Mouse (Mus musculus): Measurements from ENCODE around the gene Pnpo. TPM values are rescaled to one million over a fixed set of nuclear protein-coding genes. Genes with fewer than 3 reads are reported as not detected.

Pnpo gene
- polyA plus RNA-seq, 1 experiment from 2014 or later = 57.1 TPM

- WGBS = 41% methylated on average over 8 of the region's 8 CpGs
- Histone ChIP-seq H3K36me3 (ENCODE audit: control insufficient read depth, insufficient read depth, low read length) (no peaks in the 10 kb centered on the region), H3K4me3 (ENCODE audit: low read depth, low read length) (peak overlapping the region; percentile 3; the same call in 1 of the 2 replicates), H3K9ac (ENCODE audit: low read length) (peak overlapping the region; percentile 13), H3K9me3 (ENCODE audit: control insufficient read depth, low read length) (no peaks in the 10 kb centered on the region), H3K27ac (replicated peaks) (peak overlapping the region; percentile 82), H3K27me3 (ENCODE audit: control insufficient read depth, insufficient read depth, low read length) (no peaks in the 10 kb centered on the region), H3K4me2 (replicated peaks; ENCODE audit: low read depth) (peak overlapping the region; percentile 38), H3K4me1 (replicated peaks; ENCODE audit: control insufficient read depth, insufficient read depth) (no peaks in the 10 kb centered on the region)
- TF ChIP-seq CTCF (IDR thresholded peaks at IDR 0.05; ENCODE audit: low read depth) = no peak
- TF ChIP-seq EP300 (optimal IDR thresholded peaks at IDR 0.05) = no peak
- DNase-seq (ENCODE audit: low spot score) = peak; percentile 92
- peak; percentile 34 for ATAC-seq (ENCODE audit: low FRiP score, low TSS enrichment)
Measured at GRCm38 (mm10) chr11:96931327-96932062, 12.3 kb downstream of the Pnpo start.

- Histone ChIP-seq H3K4me3 (ENCODE audit: low read depth, low read length) (peak overlapping the region; percentile 37), H3K36me3 (ENCODE audit: control insufficient read depth, insufficient read depth, low read length) (no peaks in the 10 kb centered on the region), H3K4me2 (replicated peaks; ENCODE audit: low read depth) (peak overlapping the region; percentile 45), H3K4me1 (replicated peaks; ENCODE audit: control insufficient read depth, insufficient read depth) (no peaks in the 10 kb centered on the region), H3K27ac (replicated peaks) (peak overlapping the region; percentile 91), H3K27me3 (ENCODE audit: control insufficient read depth, insufficient read depth, low read length) (no peaks in the 10 kb centered on the region), H3K9ac (ENCODE audit: low read length) (peak overlapping the region; percentile 67), H3K9me3 (ENCODE audit: control insufficient read depth, low read length) (no peaks in the 10 kb centered on the region)
- ATAC-seq (ENCODE audit: low FRiP score, low TSS enrichment) = peak; percentile 4; the same call in 1 of the 2 replicates
- 49% methylated on average over 9 of the region's 9 CpGs for WGBS
- TF ChIP-seq EP300 (optimal IDR thresholded peaks at IDR 0.05) = no peak
- TF ChIP-seq CTCF (IDR thresholded peaks at IDR 0.05; ENCODE audit: low read depth) = no peak
- peak; percentile 59 for DNase-seq (ENCODE audit: low spot score)
Measured at GRCm38 (mm10) chr11:96929766-96930331, 13.9 kb downstream of the Pnpo start.

GRCm38 (mm10) chr11:96929096-96929765, 14.6 kb downstream of the Pnpo start:
- Histone ChIP-seq H3K9ac (ENCODE audit: low read length) (peak overlapping the region; percentile 67), H3K4me1 (replicated peaks; ENCODE audit: control insufficient read depth, insufficient read depth) (no peaks in the 10 kb centered on the region), H3K36me3 (ENCODE audit: control insufficient read depth, insufficient read depth, low read length) (no peaks in the 10 kb centered on the region), H3K27ac (replicated peaks) (peak overlapping the region; percentile 91), H3K4me3 (ENCODE audit: low read depth, low read length) (peak overlapping the region; percentile 37), H3K27me3 (ENCODE audit: control insufficient read depth, insufficient read depth, low read length) (no peaks in the 10 kb centered on the region), H3K9me3 (ENCODE audit: control insufficient read depth, low read length) (no peaks in the 10 kb centered on the region), H3K4me2 (replicated peaks; ENCODE audit: low read depth) (peak overlapping the region; percentile 45)
- WGBS = 10% methylated on average over 13 of the region's 13 CpGs
- TF ChIP-seq EP300 (optimal IDR thresholded peaks at IDR 0.05) (no peak), CTCF (IDR thresholded peaks at IDR 0.05; ENCODE audit: low read depth) (no peak)
- ATAC-seq (ENCODE audit: low FRiP score, low TSS enrichment) (peak; percentile 84), DNase-seq (ENCODE audit: low spot score) (peak; percentile 88)

GRCm38 (mm10) chr11:96928691-96929090, 15.1 kb downstream of the Pnpo start:
- WGBS = 5% methylated on average over 5 of the region's 5 CpGs
- TF ChIP-seq EP300 (optimal IDR thresholded peaks at IDR 0.05) (peak; percentile 39), CTCF (IDR thresholded peaks at IDR 0.05; ENCODE audit: low read depth) (no peak)
- no peaks in the 10 kb centered on the region for H3K27me3 ChIP-seq (ENCODE audit: control insufficient read depth, insufficient read depth, low read length)
- H3K4me2 ChIP-seq (replicated peaks; ENCODE audit: low read depth) = 0 out of 2 replicates have a peak overlapping the region, but pooled peaks have one; percentile 17
- H3K36me3 ChIP-seq (ENCODE audit: control insufficient read depth, insufficient read depth, low read length) = no peaks in the 10 kb centered on the region
- DNase-seq (ENCODE audit: low spot score) (peak; percentile 87), ATAC-seq (ENCODE audit: low FRiP score, low TSS enrichment) (peak; percentile 80)
- H3K27ac ChIP-seq (replicated peaks) = peak overlapping the region; percentile 91
- H3K4me1 ChIP-seq (replicated peaks; ENCODE audit: control insufficient read depth, insufficient read depth) = no peaks in the 10 kb centered on the region
- no peak overlapping the region for H3K9ac ChIP-seq (ENCODE audit: low read length)
- H3K4me3 ChIP-seq (ENCODE audit: low read depth, low read length) = peak overlapping the region; percentile 37; the same call in 1 of the 2 replicates
- no peaks in the 10 kb centered on the region for H3K9me3 ChIP-seq (ENCODE audit: control insufficient read depth, low read length)

- DNase-seq (ENCODE audit: low spot score) (peak; percentile 85), ATAC-seq (ENCODE audit: low FRiP score, low TSS enrichment) (peak; percentile 46)
- H3K4me1 ChIP-seq (replicated peaks; ENCODE audit: control insufficient read depth, insufficient read depth) = no peaks in the 10 kb centered on the region
- H3K4me3 ChIP-seq (ENCODE audit: low read depth, low read length) = peak within 1 kb of the TSS; percentile 37; the same call in 1 of the 2 replicates
- TF ChIP-seq CTCF (IDR thresholded peaks at IDR 0.05; ENCODE audit: low read depth) (no peak), EP300 (optimal IDR thresholded peaks at IDR 0.05) (no peak)
- no peaks in the 10 kb centered on the region for H3K27me3 ChIP-seq (ENCODE audit: control insufficient read depth, insufficient read depth, low read length)
- 0 out of 2 replicates have a peak within 1 kb of the TSS, but pooled peaks have one; percentile 17 for H3K4me2 ChIP-seq (replicated peaks; ENCODE audit: low read depth)
- 32% methylated on average over 2 of the region's 2 CpGs for WGBS
- H3K27ac ChIP-seq (replicated peaks) = peak within 1 kb of the TSS; percentile 91
- H3K9me3 ChIP-seq (ENCODE audit: control insufficient read depth, low read length) = no peaks in the 10 kb centered on the region
- no peaks in the 10 kb centered on the region for H3K36me3 ChIP-seq (ENCODE audit: control insufficient read depth, insufficient read depth, low read length)
- H3K9ac ChIP-seq (ENCODE audit: low read length) = no peak within 1 kb of the TSS; the same call in 1 of the 2 replicates
Measured at GRCm38 (mm10) chr11:96928088-96928487, 15.7 kb downstream of the Pnpo start, which contains the start of gene Prr15l. TSS of gene Prr15l (plus strand) at chr11:96928104.

Measured in stomach, postnatal 0 days (tissue).